Mouse (Mus musculus) hindbrain, embryonic 11.5 days (tissue): ENCODE data around the gene 5730596B20Rik. TPM values are rescaled to one million over a fixed set of nuclear protein-coding genes. Genes with fewer than 3 reads are reported as not detected.

Source experiments
- ATAC-seq: fragments of 200-750 bp; cut with Nextera tagmentation; 2 replicates; pipeline ENCODE4 v1.8.0; 2017; ENCODE audit warnings: mild to moderate bottlenecking, moderate TSS enrichment, moderate library complexity; ENCODE audit not compliant: low FRiP score
- DNase-seq: peaks from one replicate; pipeline ENCODE4 v3.0.0-alpha.2; 2015; ENCODE audit warnings: low spot score
- H3K27ac ChIP-seq: fragments of 300-500 bp; sonication (generic); 2 replicates; pipeline ENCODE4 v1.5.1; 2014; ENCODE audit warnings: mild to moderate bottlenecking, low read depth, low read length
- H3K27me3 ChIP-seq: fragments of 300-500 bp; sonication (generic); 2 replicates; pipeline ENCODE4 v1.6.1; 2014; ENCODE audit warnings: mild to moderate bottlenecking, low read length, moderate library complexity, mixed read lengths; ENCODE audit not compliant: control insufficient read depth, insufficient read depth
- H3K36me3 ChIP-seq: fragments of 300-500 bp; sonication (generic); 2 replicates; pipeline ENCODE4 v1.6.1; 2014; ENCODE audit warnings: mild to moderate bottlenecking, low read length, moderate library complexity, mixed read lengths; ENCODE audit not compliant: control insufficient read depth, insufficient read depth
- H3K4me1 ChIP-seq: fragments of 300-500 bp; sonication (generic); replicated peaks from 2 replicates; pipeline ENCODE4 v1.6.1; 2014; ENCODE audit warnings: low read length, mixed read lengths; ENCODE audit not compliant: control insufficient read depth, insufficient read depth
- H3K4me2 ChIP-seq: fragments of 300-500 bp; sonication (generic); replicated peaks from 2 replicates; pipeline ENCODE4 v1.6.1; 2014; ENCODE audit warnings: mild to moderate bottlenecking, low read depth, low read length
- H3K4me3 ChIP-seq: fragments of 300-500 bp; sonication (generic); 2 replicates; pipeline ENCODE4 v1.5.1; 2014; ENCODE audit warnings: low read depth, low read length
- H3K9ac ChIP-seq: fragments of 300-500 bp; sonication (generic); 2 replicates; pipeline ENCODE4 v1.6.1; 2014; ENCODE audit warnings: low read depth, low read length
- H3K9me3 ChIP-seq: fragments of 300-500 bp; sonication (generic); 2 replicates; pipeline ENCODE4 v1.6.1; 2016; ENCODE audit warnings: low read length; ENCODE audit not compliant: control insufficient read depth
- WGBS: fragments of 180-500 bp; shearing (Covaris S2); extraction: QIAGEN DNeasy Blood & Tissue Kit; methylation state at CpG from one replicate; pipeline ENCODE4 v1.1.7; 2014; 5-methylcytosine and 5-hydroxymethylcytosine counted together
- polyA plus RNA-seq: library from polyadenylated mRNA; unstranded; fragments of >200 nt; fragmentation: Nextera tagmentation; extraction: Ambion mirVana; gene quantifications from 2 replicates; pipeline ENCODE4 v1.2.1, GENCODE M21; 2014

The 5730596B20Rik gene
- polyA plus RNA-seq, 1 experiment from 2014 or later = 5.4 TPM

GRCm38 (mm10) chr6:52165441-52166370 is 11.6 kb upstream of the 5730596B20Rik start:
- WGBS = under 1% methylated on average over 28 of the region's 28 CpGs
- Histone ChIP-seq H3K27me3 (peaks cover 24% of the 10 kb centered on the region), H3K4me1 (peaks cover 2% of the 10 kb centered on the region; the same call in 1 of the 2 replicates), H3K27ac (peak overlapping the region; percentile 100), H3K4me2 (peak overlapping the region; percentile 88), H3K9me3 (no peaks in the 10 kb centered on the region), H3K4me3 (peak overlapping the region; percentile 76), H3K36me3 (no peaks in the 10 kb centered on the region), H3K9ac (peak overlapping the region; percentile 98)
- no peak for ATAC-seq
- peak; percentile 71 for DNase-seq

- Histone ChIP-seq H3K4me3 (peak overlapping the region; percentile 76), H3K4me2 (peak overlapping the region; percentile 88), H3K36me3 (no peaks in the 10 kb centered on the region), H3K4me1 (peaks cover 5% of the 10 kb centered on the region; the same call in 1 of the 2 replicates), H3K27ac (peak overlapping the region; percentile 100), H3K27me3 (peaks cover 30% of the 10 kb centered on the region), H3K9me3 (no peaks in the 10 kb centered on the region), H3K9ac (peak overlapping the region; percentile 98)
- no peak for ATAC-seq
- 4% methylated on average over 4 of the region's 4 CpGs for WGBS
- DNase-seq = peak; percentile 60
Measured at GRCm38 (mm10) chr6:52166431-52167077, 10.7 kb upstream of the 5730596B20Rik start.

- DNase-seq = no peak
- peak overlapping the region; percentile 88 for H3K4me2 ChIP-seq
- H3K27ac ChIP-seq = peak overlapping the region; percentile 100
Measured at GRCm38 (mm10) chr6:52167176-52167575, 10.1 kb upstream of the 5730596B20Rik start.

GRCm38 (mm10) chr6:52167736-52168161 is 9.5 kb upstream of the 5730596B20Rik start:
- Histone ChIP-seq H3K36me3 (no peaks in the 10 kb centered on the region), H3K4me2 (peak overlapping the region; percentile 88), H3K9me3 (no peaks in the 10 kb centered on the region), H3K9ac (peak overlapping the region; percentile 98), H3K27ac (peak overlapping the region; percentile 100), H3K4me1 (peaks cover 5% of the 10 kb centered on the region; the same call in 1 of the 2 replicates), H3K27me3 (peaks cover 38% of the 10 kb centered on the region), H3K4me3 (peak overlapping the region; percentile 76)
- ATAC-seq (no peak), DNase-seq (peak; percentile 72)
- under 1% methylated on average over 14 of the region's 14 CpGs for WGBS

More at GRCm38 (mm10) chr6:52167176-52167575, 10.1 kb upstream of the 5730596B20Rik start:
- ATAC-seq = no peak
- Histone ChIP-seq H3K9ac (peak overlapping the region; percentile 98), H3K9me3 (no peaks in the 10 kb centered on the region), H3K36me3 (no peaks in the 10 kb centered on the region), H3K4me3 (peak overlapping the region; percentile 76), H3K27me3 (peaks cover 34% of the 10 kb centered on the region), H3K4me1 (peaks cover 5% of the 10 kb centered on the region; the same call in 1 of the 2 replicates)
- 0% methylated on average over 1 of the region's 1 CpGs for WGBS

GRCm38 (mm10) chr6:52168191-52169055 is 8.9 kb upstream of the 5730596B20Rik start:
- Histone ChIP-seq H3K27me3 (peaks cover 43% of the 10 kb centered on the region), H3K4me1 (peaks cover 8% of the 10 kb centered on the region; the same call in 1 of the 2 replicates), H3K9ac (peak overlapping the region; percentile 98), H3K4me2 (peak overlapping the region; percentile 88), H3K9me3 (no peaks in the 10 kb centered on the region), H3K27ac (peak overlapping the region; percentile 100), H3K4me3 (peak overlapping the region; percentile 76), H3K36me3 (no peaks in the 10 kb centered on the region)
- 1% methylated on average over 42 of the region's 42 CpGs for WGBS
- ATAC-seq (no peak), DNase-seq (peak; percentile 76)

GRCm38 (mm10) chr6:52169499-52170165 is 7.7 kb upstream of the 5730596B20Rik start:
- Histone ChIP-seq H3K4me1 (peaks cover 8% of the 10 kb centered on the region; the same call in 1 of the 2 replicates), H3K27me3 (peaks cover 45% of the 10 kb centered on the region), H3K9me3 (no peaks in the 10 kb centered on the region), H3K27ac (peak overlapping the region; percentile 100), H3K9ac (peak overlapping the region; percentile 68), H3K4me2 (peak overlapping the region; percentile 88), H3K4me3 (peak overlapping the region; percentile 76), H3K36me3 (no peaks in the 10 kb centered on the region)
- WGBS = 7% methylated on average over 16 of the region's 16 CpGs
- no peak for DNase-seq
- no peak for ATAC-seq

- ATAC-seq (peak; percentile 30), DNase-seq (peak; percentile 78)
- H3K4me3 ChIP-seq = peak overlapping the region; percentile 76
Measured at GRCm38 (mm10) chr6:52170166-52170897, 7.0 kb upstream of the 5730596B20Rik start.

More at GRCm38 (mm10) chr6:52170166-52170897, 7.0 kb upstream of the 5730596B20Rik start:
- Histone ChIP-seq H3K27me3 (peaks cover 47% of the 10 kb centered on the region), H3K36me3 (no peaks in the 10 kb centered on the region), H3K9me3 (no peaks in the 10 kb centered on the region), H3K9ac (peak overlapping the region; percentile 68), H3K4me1 (peaks cover 8% of the 10 kb centered on the region; the same call in 1 of the 2 replicates), H3K27ac (peak overlapping the region; percentile 100), H3K4me2 (peak overlapping the region; percentile 88)
- 2% methylated on average over 39 of the region's 40 CpGs for WGBS
